Mouse (Mus musculus) embryo, embryonic 10.5 days (tissue): ENCODE measurements around the gene Olfr993.

Experiments used
- DNase-seq: peaks from one replicate; pipeline ENCODE4 v3.0.0-alpha.2; 2015; ENCODE audit warnings: low spot score

The Olfr993 gene

GRCm38 (mm10) chr2:85414777-85415176 is at the start of gene Olfr993:
TSS of gene Olfr993 (minus strand) at chr2:85414877.
- DNase-seq: no peak

DNA sequence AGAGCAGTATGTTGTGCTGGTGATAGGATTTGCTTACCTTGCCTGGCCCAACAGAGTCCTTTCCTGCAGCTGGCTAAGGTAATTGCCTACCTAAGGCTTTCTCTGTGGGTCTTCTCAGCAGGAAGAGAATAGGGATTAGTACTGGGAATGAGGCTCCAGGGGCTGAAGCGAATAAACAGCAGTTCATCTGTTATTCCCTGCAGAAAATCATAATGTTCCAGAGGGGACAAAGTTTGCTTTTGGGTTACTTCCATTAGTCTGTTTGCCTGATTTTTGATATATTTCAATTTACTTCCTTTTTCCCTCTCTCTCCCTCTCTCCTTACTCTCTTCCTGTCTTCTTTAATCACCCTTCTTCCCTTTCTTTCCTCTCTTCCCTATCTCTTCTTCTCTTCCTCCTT is 28.9 kb upstream of the Olfr993 start, which contains the start of gene Olfr995:
Olfr995 (minus strand) TSS at position 101 of the 400 bp plus-strand sequence.
- DNase-seq: no peak

DNA sequence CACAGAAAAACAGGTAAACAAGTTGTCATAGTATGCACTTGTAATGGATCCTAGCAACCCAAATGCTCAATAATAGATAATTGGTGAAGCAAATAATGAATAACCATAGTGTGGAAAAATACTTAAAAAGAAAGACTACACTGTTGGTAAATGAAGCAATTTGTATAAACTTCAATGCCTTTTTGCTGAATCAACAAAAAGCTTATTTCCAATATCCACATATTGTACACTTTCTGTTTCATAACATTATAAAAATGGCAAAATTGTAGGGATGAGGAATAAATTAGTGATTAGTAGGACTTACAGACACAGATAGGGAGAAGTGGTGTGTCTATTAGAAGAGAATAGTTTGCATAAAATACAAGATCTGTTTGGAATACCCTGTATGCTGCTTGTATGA is 27.9 kb upstream of the Olfr993 start:
- no peak for DNase-seq

GRCm38 (mm10) chr2:85436351-85436750 is 21.7 kb upstream of the Olfr993 start, which contains the start of gene Olfr994:
TSS of gene Olfr994 (minus strand) at chr2:85436451.
- no peak for DNase-seq

GRCm38 (mm10) chr2:85425893-85426292 is 11.2 kb upstream of the Olfr993 start:
- no peak for DNase-seq

DNA sequence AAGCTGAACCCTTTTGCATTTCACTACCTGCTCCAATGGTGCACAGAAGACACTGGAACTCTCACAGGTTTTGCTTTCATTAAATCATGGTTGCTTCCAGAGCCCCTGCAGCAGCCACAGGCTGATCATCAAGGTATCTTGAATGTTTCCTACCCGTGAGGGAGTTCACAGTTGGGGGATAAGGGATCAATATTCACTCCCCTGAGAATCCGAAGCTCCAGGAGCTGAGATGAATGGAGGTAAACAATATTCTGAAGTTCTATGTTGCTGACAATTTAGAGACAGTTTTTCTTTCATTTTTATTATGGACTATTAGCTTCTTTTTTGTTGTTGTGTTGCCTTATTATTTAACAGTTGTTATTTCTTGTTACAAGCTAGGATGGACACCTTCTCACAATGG is 5.3 kb downstream of the Olfr993 start, which contains the start of gene Olfr992:
Olfr992 (minus strand) TSS at position 101 of the 400 bp plus-strand sequence.
- DNase-seq: no peak
